Mouse (Mus musculus): ENCODE data around the gene Sash1.

DNA sequence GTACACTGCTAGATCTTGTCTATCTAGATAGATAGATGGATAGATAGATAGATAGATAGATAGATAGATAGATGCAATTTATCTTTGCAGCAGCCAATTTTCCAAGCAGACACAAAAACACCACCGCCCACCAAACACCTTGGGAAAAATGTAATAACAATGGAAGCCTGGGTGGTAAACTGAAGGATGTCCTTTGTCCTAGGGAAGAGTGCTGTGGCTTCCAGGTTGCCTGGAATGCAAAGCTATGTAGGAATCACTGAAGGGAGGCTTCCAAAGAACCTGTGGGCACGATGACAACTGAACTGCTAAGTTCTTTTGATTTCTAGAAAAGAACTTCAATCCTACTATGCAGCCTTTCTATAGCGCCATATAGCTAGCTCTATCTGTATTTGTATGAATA, 13.1 kb downstream of the Sash1 start:
- no peak for TF ChIP-seq CTCF (IDR thresholded peaks at IDR 0.05; ENCODE audit: borderline replicate concordance, insufficient read depth, low read length)
- no peak for TF ChIP-seq POLR2A (IDR thresholded peaks at IDR 0.05; ENCODE audit: low read depth, low read length)

All from embryonic fibroblast, embryonic 13.5 days (primary cell).